Mouse (Mus musculus): Measurements from ENCODE around the gene Rab25. TPM values are rescaled to one million over a fixed set of nuclear protein-coding genes. Genes with fewer than 3 reads are reported as not detected.

The Rab25 gene
- total RNA-seq, 2 experiments from 2014 or later: not detected

GRCm38 (mm10) chr3:88566536-88567061, 18.5 kb upstream of the Rab25 start:
- DNase-seq: no peak

GRCm38 (mm10) chr3:88566116-88566515, 18.0 kb upstream of the Rab25 start:
- DNase-seq: no peak

GRCm38 (mm10) chr3:88563966-88564365, 15.9 kb upstream of the Rab25 start:
- DNase-seq: no peak

GRCm38 (mm10) chr3:88563442-88563841, 15.3 kb upstream of the Rab25 start:
- DNase-seq: no peak

- no peak for DNase-seq
Measured at GRCm38 (mm10) chr3:88561989-88562388, 13.9 kb upstream of the Rab25 start.

DNA sequence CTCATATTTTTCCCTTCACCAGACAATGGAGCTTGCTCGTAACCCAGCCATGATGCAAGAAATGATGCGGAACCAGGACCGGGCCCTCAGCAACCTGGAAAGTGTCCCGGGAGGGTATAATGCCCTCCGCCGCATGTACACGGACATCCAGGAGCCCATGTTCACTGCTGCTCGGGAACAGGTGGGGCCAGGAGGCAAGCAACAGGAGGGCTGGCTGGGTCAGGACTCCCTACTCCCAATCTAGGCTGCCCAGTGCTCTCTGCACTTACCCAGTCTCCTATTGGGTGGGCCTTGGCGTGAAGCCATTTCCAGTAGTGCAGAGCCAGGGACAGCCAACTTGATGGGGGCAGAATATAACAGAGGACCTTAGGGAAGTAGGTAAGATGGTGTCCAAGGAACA, 11.5 kb upstream of the Rab25 start:
- DNase-seq: no peak

DNA sequence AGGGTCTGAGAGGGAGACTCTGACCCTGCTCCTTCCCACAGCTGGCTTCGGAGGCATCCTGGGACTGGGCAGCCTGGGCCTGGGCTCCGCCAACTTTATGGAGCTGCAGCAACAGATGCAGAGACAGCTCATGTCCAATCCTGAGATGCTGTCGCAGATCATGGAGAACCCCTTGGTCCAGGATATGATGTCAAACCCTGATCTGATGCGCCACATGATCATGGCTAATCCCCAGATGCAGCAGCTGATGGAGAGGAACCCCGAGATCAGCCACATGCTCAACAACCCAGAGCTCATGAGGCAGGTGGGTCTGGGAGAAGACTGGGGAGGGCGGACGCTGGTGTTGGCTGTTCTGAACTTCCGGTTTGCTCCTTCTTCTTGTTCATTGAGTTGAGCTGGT, 8.5 kb upstream of the Rab25 start:
- no peak for DNase-seq

GRCm38 (mm10) chr3:88555731-88556130, 7.6 kb upstream of the Rab25 start:
- DNase-seq: no peak

- no peak for DNase-seq
Measured at GRCm38 (mm10) chr3:88555069-88555605, 7.0 kb upstream of the Rab25 start.

DNA sequence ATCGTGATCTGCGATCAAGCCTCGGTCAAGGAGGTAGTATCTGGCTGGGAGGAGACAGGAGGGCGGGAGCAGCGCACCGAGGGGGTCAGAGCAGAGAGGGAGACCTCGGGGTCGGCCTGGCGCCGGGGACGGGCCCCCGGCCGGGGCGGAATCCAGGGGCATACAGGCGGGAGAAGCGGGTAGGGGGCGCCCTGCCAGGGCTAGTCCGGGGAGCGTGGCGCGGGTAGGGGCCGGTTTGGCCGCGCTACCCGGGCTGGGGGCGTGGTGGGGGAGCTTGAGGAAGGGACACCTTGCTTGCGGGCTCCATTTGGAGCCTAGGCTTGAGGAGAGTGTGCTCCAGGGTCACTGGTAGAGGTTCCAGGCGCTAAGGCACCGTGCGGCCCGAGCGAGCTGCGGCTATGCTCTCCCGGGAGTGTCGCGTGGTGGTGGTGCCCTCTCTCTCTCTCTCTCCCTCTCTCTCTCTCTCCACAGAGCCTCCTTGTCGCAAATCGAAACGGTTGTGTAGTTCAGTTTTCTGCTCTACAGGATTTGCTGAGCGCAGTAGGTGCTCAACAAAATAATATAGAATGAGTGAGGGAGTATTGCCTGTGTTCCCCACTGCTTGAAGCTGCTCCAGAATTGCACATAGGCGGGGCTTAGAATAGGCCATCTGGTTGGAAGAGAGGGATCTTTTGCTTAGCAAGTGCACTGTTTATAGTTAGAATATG, 5.9 kb upstream of the Rab25 start:
- DNase-seq: peak; percentile 67

DNA sequence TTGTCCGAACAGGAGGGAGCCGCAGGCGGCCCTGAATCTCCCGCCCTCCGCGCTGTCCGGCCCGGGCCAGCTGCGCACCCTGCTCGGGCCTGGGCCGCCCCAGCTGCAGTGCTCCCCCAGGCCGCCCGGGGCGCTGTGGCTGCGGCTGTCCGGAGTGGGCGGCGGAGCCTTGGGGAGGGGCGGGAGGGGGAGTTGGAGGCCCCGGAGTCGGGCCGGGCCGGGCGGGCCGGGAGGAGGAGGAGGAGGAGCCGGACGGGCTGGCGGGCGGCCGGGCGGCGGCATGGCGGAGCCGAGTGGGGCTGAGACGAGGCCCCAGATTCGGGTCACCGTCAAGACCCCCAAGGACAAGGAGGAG, 5.4 kb upstream of the Rab25 start, which contains the start of gene Ubqln4:
Ubqln4 (plus strand) TSS at position 234 of the 355 bp plus-strand sequence.
- DNase-seq: peak; percentile 95

DNA sequence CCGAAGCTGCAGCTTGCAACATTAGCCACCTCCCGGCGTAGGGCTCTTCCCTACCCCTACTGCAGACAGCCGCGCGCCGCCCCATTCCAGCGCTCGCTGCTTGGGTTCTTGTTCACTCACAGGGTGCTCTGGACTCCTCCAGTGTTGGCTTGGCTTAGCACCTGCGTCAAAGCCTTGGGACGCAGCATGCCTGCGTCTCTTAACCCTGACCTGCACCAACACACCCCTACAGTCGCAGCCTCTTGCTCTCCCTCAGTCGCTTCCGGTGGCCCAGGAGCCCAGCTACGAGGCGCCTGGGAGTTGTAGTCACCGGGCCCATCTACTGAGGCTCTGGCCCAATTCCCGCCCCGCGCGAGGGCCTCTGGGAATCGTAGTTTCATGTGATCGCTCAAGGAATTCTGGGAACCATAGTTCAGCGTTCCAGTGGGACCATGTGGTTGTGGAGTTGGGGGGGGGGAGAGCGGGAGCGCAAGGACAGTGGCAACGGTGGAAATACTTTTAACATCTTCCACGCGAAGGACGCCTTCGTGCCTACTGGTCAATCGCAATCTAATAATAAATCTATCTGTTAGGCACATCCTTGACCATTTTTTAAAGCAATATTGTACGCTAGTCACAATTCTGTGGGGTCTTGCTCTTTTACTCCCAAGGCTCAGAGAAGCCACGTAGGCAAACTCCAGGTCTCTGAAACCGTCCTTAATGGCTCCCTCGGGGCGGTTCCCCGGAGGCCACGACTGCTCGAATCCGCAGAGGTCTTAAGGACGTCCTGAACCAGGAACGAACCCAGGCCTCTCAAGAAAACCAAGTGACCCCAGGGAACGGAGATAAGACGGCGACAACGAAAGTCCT, 4.8 kb upstream of the Rab25 start, which contains the start of gene Lamtor2:
Lamtor2 (minus strand) TSS at position 399 of the 849 bp plus-strand sequence.
- peak; percentile 97 for DNase-seq

- DNase-seq: no peak
Measured at GRCm38 (mm10) chr3:88552082-88552645, 4.1 kb upstream of the Rab25 start.

- DNase-seq: no peak
Measured at GRCm38 (mm10) chr3:88551586-88551985, 3.5 kb upstream of the Rab25 start.

DNA sequence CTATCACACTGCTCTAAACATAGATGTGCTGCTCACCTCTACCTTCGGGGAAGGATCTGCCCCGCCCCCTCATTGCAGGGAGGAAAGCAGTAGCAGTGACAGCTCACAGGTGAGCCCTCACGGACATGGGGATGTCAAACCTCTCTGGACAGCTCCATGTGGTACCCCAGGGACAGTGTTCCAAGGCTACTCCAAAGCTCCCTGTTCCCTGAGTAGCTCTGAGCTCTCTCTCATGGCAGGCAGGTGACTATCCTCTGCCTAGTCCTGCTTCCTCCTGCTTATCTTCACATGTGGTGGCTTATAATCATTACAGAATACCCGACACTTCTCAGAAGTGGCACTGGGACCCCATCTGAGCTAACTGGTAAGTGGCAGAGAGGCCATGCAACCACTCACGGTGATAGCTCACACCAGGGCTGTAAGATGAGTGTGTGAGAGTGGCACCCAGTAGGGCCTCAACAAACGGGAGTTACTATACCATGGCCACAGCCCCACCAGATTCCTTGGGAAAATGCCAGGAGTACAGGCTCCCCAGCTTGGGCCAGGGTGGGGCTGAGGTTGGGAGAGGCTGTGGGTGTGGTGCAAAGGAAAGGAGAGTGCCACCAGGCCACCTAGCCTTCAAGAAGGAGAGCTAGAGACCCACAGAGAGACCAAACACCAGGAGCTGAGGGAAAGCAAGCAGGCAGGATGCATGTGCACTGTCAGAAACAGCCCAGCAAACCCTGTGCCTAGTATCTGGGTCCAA, 1.3 kb downstream of the Rab25 start:
- DNase-seq: no peak

- no peak for DNase-seq
Measured at GRCm38 (mm10) chr3:88544955-88545591, 3.0 kb downstream of the Rab25 start.

- no peak for DNase-seq
Measured at GRCm38 (mm10) chr3:88544514-88544913, 3.6 kb downstream of the Rab25 start.

GRCm38 (mm10) chr3:88543651-88544410, 4.3 kb downstream of the Rab25 start:
- DNase-seq: no peak

GRCm38 (mm10) chr3:88543174-88543573, 4.9 kb downstream of the Rab25 start:
- no peak for DNase-seq

GRCm38 (mm10) chr3:88542486-88542885, 5.6 kb downstream of the Rab25 start:
- no peak for DNase-seq
